In genomic region chr2:168473496-168473895, GRCm38 (mm10) we compare ENCODE assay signal across 9 mouse cellular contexts.
DNase-seq lines count a peak whose midpoint lies in the region; ATAC-seq lines count a peak whose summit lies in the region.
"Had no signal": no experiment of that assay in that cellular context is flagged by ENCODE, and none has a peak within 500 bp of the region (broad histone marks: within the 10 kb centered on the region; RNA-seq: fewer than 3 reads in every experiment).

No protein-coding gene starts in this region.

- no peak for DNase-seq in neural tube, embryonic 10.5 days (ENCODE audit: extremely low spot score, low spot score)
- DNase-seq in thymus, postnatal 25 days, result peak; percentile 48
- DNase-seq in heart, adult 11 months, result no peak
- no peak for DNase-seq in adrenal gland, postnatal 25 days

- no peaks in the 10 kb centered on the region for H3K36me3 ChIP-seq in neural tube, embryonic 12.5 days
- H3K36me3 ChIP-seq in liver, embryonic 16.5 days (ENCODE audit: control insufficient read depth, insufficient read depth), result no peaks in the 10 kb centered on the region
- H3K36me3 ChIP-seq: midbrain, embryonic 12.5 days had no signal

- no peak overlapping the region for H3K9ac ChIP-seq in neural tube, embryonic 12.5 days
- no peak overlapping the region for H3K9ac ChIP-seq in liver, embryonic 16.5 days (ENCODE audit: low read depth, low read length)
- H3K9ac ChIP-seq: midbrain, embryonic 12.5 days had no signal

- H3K4me3 ChIP-seq in neural tube, embryonic 12.5 days, result no peak overlapping the region
- H3K4me3 ChIP-seq in liver, embryonic 16.5 days (ENCODE audit: low read depth, low read length), result no peak overlapping the region

- peaks cover 7% of the 10 kb centered on the region; the same call in 1 of the 2 replicates for H3K4me1 ChIP-seq in neural tube, embryonic 12.5 days
- no peaks in the 10 kb centered on the region; the same call in 1 of the 2 replicates for H3K4me1 ChIP-seq in liver, embryonic 16.5 days (ENCODE audit: control insufficient read depth, low read depth, low read length)

- H3K27ac ChIP-seq in neural tube, embryonic 12.5 days, result no peak overlapping the region
- no peak overlapping the region for H3K27ac ChIP-seq in liver, embryonic 16.5 days (ENCODE audit: low read length)
- H3K27ac ChIP-seq: heart, embryonic 13.5 days; midbrain, embryonic 12.5 days had no signal

- 0 out of 2 replicates have a peak, but pooled peaks cover 9% of the 10 kb centered on the region for H3K27me3 ChIP-seq in neural tube, embryonic 12.5 days (replicated peaks)
- no peaks in the 10 kb centered on the region for H3K27me3 ChIP-seq in liver, embryonic 16.5 days (ENCODE audit: control insufficient read depth, insufficient read depth, low read depth, low read length)

- WGBS in neural tube, embryonic 12.5 days, result 68% methylated on average over 9 of the region's 9 CpGs
- WGBS in liver, embryonic 16.5 days (ENCODE audit: insufficient replicate concordance), result 30% methylated on average over 9 of the region's 9 CpGs

- no peak for ATAC-seq in neural tube, embryonic 12.5 days (ENCODE audit: low FRiP score, low read depth)
- ATAC-seq in activated CD4-positive, CD25-positive, alpha-beta regulatory T cell, adult 4 months, result peak; percentile 21
- ATAC-seq in liver, embryonic 16.5 days (ENCODE audit: low read depth), result no peak

- no peaks in the 10 kb centered on the region for H3K9me3 ChIP-seq in neural tube, embryonic 12.5 days
- no peaks in the 10 kb centered on the region for H3K9me3 ChIP-seq in liver, embryonic 16.5 days (replicated peaks; ENCODE audit: control insufficient read depth, low read length)
- H3K9me3 ChIP-seq: heart, embryonic 13.5 days; midbrain, embryonic 12.5 days had no signal

- H3K4me2 ChIP-seq in neural tube, embryonic 12.5 days (replicated peaks), result peak overlapping the region; percentile 54
- H3K4me2 ChIP-seq in liver, embryonic 16.5 days (ENCODE audit: low read depth, low read length), result peak overlapping the region; percentile 54; the same call in 1 of the 2 replicates
